Mouse (Mus musculus) CH12.LX (cell line): ENCODE measurements around the gene Gatd1. TPM values are rescaled to one million over a fixed set of nuclear protein-coding genes. Genes with fewer than 3 reads are reported as not detected.

ENCODE experiments used
- DNase-seq: peaks from one replicate; pipeline ENCODE4 v3.0.0-alpha.2; 2013; ENCODE audit errors: extremely low read depth
- H3K27ac ChIP-seq: 2 replicates; pipeline ENCODE4 v1.5.1; 2012; ENCODE audit warnings: low read depth, mild to moderate bottlenecking, control low read depth, moderate library complexity; ENCODE audit not compliant: insufficient read depth
- H3K27me3 ChIP-seq: replicated peaks from 2 replicates; pipeline ENCODE3; 2012; ENCODE audit warnings: inconsistent platforms
- H3K36me3 ChIP-seq, 2 experiments: replicated peaks in 1 of 2; 2 replicates each; pipeline versions ENCODE3 to v1.6.1; 2012; ENCODE audit warnings: inconsistent platforms in 1 of 2, low read length in 1 of 2, mild to moderate bottlenecking in 1 of 2, mixed read lengths in 1 of 2, moderate library complexity in 1 of 2; ENCODE audit not compliant: control insufficient read depth in 1 of 2, insufficient read depth in 1 of 2
- H3K4me1 ChIP-seq, 2 experiments: 2 replicates each; pipeline ENCODE4 v1.6.1; 2012; ENCODE audit warnings: inconsistent platforms in 1 of 2, moderate library complexity in 1 of 2; ENCODE audit not compliant: insufficient read depth in 2 of 2, control insufficient read depth in 1 of 2
- H3K4me2 ChIP-seq: 2 replicates; pipeline ENCODE4 v1.6.1; 2012; ENCODE audit warnings: low read depth, mild to moderate bottlenecking, control low read depth; ENCODE audit not compliant: poor library complexity, insufficient read depth, severe bottlenecking
- H3K4me3 ChIP-seq, 3 experiments: fragments of 150-350 bp in 1 of 3; sonication (generic) in 1 of 3; replicated peaks in 1 of 3; 2 replicates each; pipeline versions ENCODE3 to v1.5.1; 2011 to 2012; ENCODE audit warnings: low read depth in 2 of 3, low read length in 2 of 3, mild to moderate bottlenecking in 2 of 3, moderate library complexity in 2 of 3, control low read depth in 1 of 3, improper control_type of control experiment in 1 of 3, inconsistent platforms in 1 of 3, mixed read lengths in 1 of 3; ENCODE audit not compliant: poor library complexity in 1 of 3
- H3K79me2 ChIP-seq: replicated peaks from 2 replicates; pipeline ENCODE4 v1.6.1; 2012; ENCODE audit warnings: mild to moderate bottlenecking, moderate library complexity; ENCODE audit not compliant: control insufficient read depth, poor library complexity, insufficient read depth, severe bottlenecking; ENCODE audit errors: extremely low read depth
- H3K9ac ChIP-seq: 2 replicates; pipeline ENCODE4 v1.6.1; 2012; ENCODE audit warnings: low read depth, mild to moderate bottlenecking, control low read depth, moderate library complexity; ENCODE audit not compliant: insufficient read depth
- H3K9me3 ChIP-seq: replicated peaks from 2 replicates; pipeline ENCODE3; 2012; ENCODE audit warnings: low read length, inconsistent platforms, mixed read lengths
- CHD1 ChIP-seq: IDR thresholded peaks from 2 replicates; pipeline ENCODE4 v1.6.1; 2012; ENCODE audit warnings: low read depth, low read length, improper control_type of control experiment, inconsistent platforms
- CHD2 ChIP-seq: IDR thresholded peaks from 2 replicates; pipeline ENCODE4 v1.6.1; 2011; ENCODE audit warnings: low read length, improper control_type of control experiment
- E2F4 ChIP-seq: IDR thresholded peaks from 2 replicates; pipeline ENCODE4 v1.6.1; 2011; ENCODE audit warnings: low read depth, low read length, improper control_type of control experiment; ENCODE audit not compliant: insufficient replicate concordance
- ELF1 ChIP-seq: IDR thresholded peaks from 2 replicates; pipeline ENCODE4 v1.6.1; 2014; ENCODE audit warnings: low read depth, mild to moderate bottlenecking, inconsistent platforms, low read length, improper control_type of control experiment
- ETS1 ChIP-seq: conservative IDR thresholded peaks from 2 replicates; pipeline ENCODE4 v1.6.1; 2012; ENCODE audit warnings: low read depth, mild to moderate bottlenecking, inconsistent platforms, low read length, improper control_type of control experiment, moderate library complexity
- GABPA ChIP-seq: IDR thresholded peaks from 2 replicates; pipeline ENCODE4 v1.6.1; 2012; ENCODE audit warnings: low read depth, low read length, improper control_type of control experiment, inconsistent platforms; ENCODE audit not compliant: insufficient replicate concordance
- HCFC1 ChIP-seq: IDR thresholded peaks from 2 replicates; pipeline ENCODE4 v1.6.1; 2012; ENCODE audit warnings: low read depth, mild to moderate bottlenecking, inconsistent platforms, low read length, improper control_type of control experiment
- IRF4 ChIP-seq: IDR thresholded peaks from 2 replicates; pipeline ENCODE4 v1.6.1; 2014; ENCODE audit warnings: low read depth, mild to moderate bottlenecking, inconsistent platforms, low read length, improper control_type of control experiment
- KAT2A ChIP-seq: IDR thresholded peaks from 2 replicates; pipeline ENCODE4 v1.6.1; 2012; ENCODE audit warnings: low read length, improper control_type of control experiment, inconsistent platforms; ENCODE audit not compliant: insufficient replicate concordance
- MAFK ChIP-seq: IDR thresholded peaks from 2 replicates; pipeline ENCODE4 v1.6.1; 2011; ENCODE audit warnings: low read length, improper control_type of control experiment; ENCODE audit not compliant: insufficient replicate concordance
- MAX ChIP-seq: IDR thresholded peaks from 2 replicates; pipeline ENCODE4 v1.6.1; 2011; ENCODE audit warnings: low read length, improper control_type of control experiment
- MXI1 ChIP-seq: IDR thresholded peaks from 2 replicates; pipeline ENCODE4 v1.6.1; 2011; ENCODE audit warnings: mild to moderate bottlenecking, low read depth, low read length, improper control_type of control experiment
- MYC ChIP-seq: IDR thresholded peaks from 2 replicates; pipeline ENCODE4 v1.6.1; 2011; ENCODE audit warnings: low read depth, mild to moderate bottlenecking, improper control_type of control experiment, low read length
- NELFE ChIP-seq: IDR thresholded peaks from 2 replicates; pipeline ENCODE4 v1.6.1; 2011; ENCODE audit warnings: low read depth, low read length, improper control_type of control experiment
- POLR2A ChIP-seq: IDR thresholded peaks from 2 replicates; pipeline ENCODE4 v1.6.1; 2011; ENCODE audit warnings: low read depth, mild to moderate bottlenecking, improper control_type of control experiment, low read length
- POLR2AphosphoS2 ChIP-seq: IDR thresholded peaks from 2 replicates; pipeline ENCODE4 v1.6.1; 2011; ENCODE audit warnings: low read depth, low read length, improper control_type of control experiment
- SIN3A ChIP-seq: IDR thresholded peaks from 2 replicates; pipeline ENCODE4 v1.6.1; 2012; ENCODE audit warnings: low read length, improper control_type of control experiment, inconsistent platforms
- SMC3 ChIP-seq: IDR thresholded peaks from 2 replicates; pipeline ENCODE4 v1.6.1; 2011; ENCODE audit warnings: low read depth, low read length, improper control_type of control experiment
- TBP ChIP-seq: conservative IDR thresholded peaks from 2 replicates; pipeline ENCODE4 v1.6.1; 2011; ENCODE audit warnings: low read depth, low read length, improper control_type of control experiment
- TCF12 ChIP-seq: IDR thresholded peaks from 2 replicates; pipeline ENCODE4 v1.6.1; 2014; ENCODE audit warnings: low read depth, mild to moderate bottlenecking, inconsistent platforms, low read length, improper control_type of control experiment
- ZMIZ1 ChIP-seq: IDR thresholded peaks from 2 replicates; pipeline ENCODE4 v1.6.1; 2012; ENCODE audit warnings: low read depth, mild to moderate bottlenecking, inconsistent platforms, low read length, improper control_type of control experiment
- ZNF384 ChIP-seq: IDR thresholded peaks from 2 replicates; pipeline ENCODE4 v1.6.1; 2012; ENCODE audit warnings: low read depth, low read length, improper control_type of control experiment, inconsistent platforms
- dilution Hi-C: fragments of 300-500 bp; cut with MboI; formaldehyde crosslinking; loops from 2 replicates; pipeline ENCODE4 v1.14.3; 2020; ENCODE audit warnings: low sequenced_read_pairs; ENCODE audit not compliant: extremely low pct_unique_long_range_greater_than_20kb, extremely low pct_ligation_motif_present
- in situ Hi-C: fragments of 300-500 bp; cut with MboI; formaldehyde crosslinking; loops from 3 replicates; pipeline ENCODE4 v1.14.3; 2019; ENCODE audit warnings: low sequenced_read_pairs, low pct_ligation_motif_present, low pct_unique_long_range_greater_than_20kb, mixed read lengths
- polyA plus RNA-seq: library from polyadenylated mRNA; unstranded; fragments of >175 nt; gene quantifications from 2 replicates; pipeline ENCODE4 v1.2.1, GENCODE M21; 2012; ENCODE audit warnings: low read depth; ENCODE audit not compliant: insufficient read length
- total RNA-seq, 2 experiments: library from RNA; depleted of rRNA; stranded (reverse); fragments of 300-350 nt in 1 of 2; fragments of >200 nt in 1 of 2; gene quantifications; 2 replicates each; pipeline ENCODE4 v1.2.3; 2012 to 2014

The Gatd1 gene
- total and polyA plus RNA-seq, 3 experiments = 21.2 to 31.4 (median 29.6) TPM

- DNase-seq = peak; percentile 67
- Histone ChIP-seq H3K4me2 (peak within 1 kb of the TSS; percentile 97), H3K27ac (peak within 1 kb of the TSS; percentile 36), H3K36me3 (peaks cover 36 to 47% of the 10 kb centered on the region in 2 experiments), H3K9ac (peak within 1 kb of the TSS; percentile 93), H3K27me3 (no peaks in the 10 kb centered on the region), H3K4me1 (peaks cover 17 to 48% of the 10 kb centered on the region in 2 experiments), H3K4me3 (peak within 1 kb of the TSS; percentile 64 to 91 (median 67)), H3K79me2 (peaks cover 23% of the 10 kb centered on the region), H3K9me3 (no peaks in the 10 kb centered on the region)
- in situ Hi-C loops (no loop called here), dilution Hi-C loops (no loop called here)
- TF ChIP-seq MAFK (no peak), TBP (peak; percentile 79), ZNF384 (no peak), MXI1 (peak; percentile 86; the same call in 1 of the 2 replicates), HCFC1 (peak; percentile 57), POLR2AphosphoS2 (peak; percentile 62; the same call in 1 of the 2 replicates), ELF1 (peak; percentile 89), ZMIZ1 (peak; percentile 91), SIN3A (peak; percentile 89; the same call in 1 of the 2 replicates), KAT2A (0 out of 2 replicates have a peak, but pooled peaks have one; percentile 73), MYC (peak; percentile 45; the same call in 1 of the 2 replicates), CHD2 (no peak), E2F4 (peak; percentile 96), CHD1 (no peak; the same call in 1 of the 2 replicates), GABPA (no peak), IRF4 (0 out of 2 replicates have a peak, but pooled peaks have one; percentile 14), MAX (peak; percentile 44; the same call in 1 of the 2 replicates), POLR2A (peak; percentile 84), ETS1 (no peak), SMC3 (no peak), TCF12 (peak; percentile 80), NELFE (peak; percentile 70; the same call in 1 of the 2 replicates)
Measured at GRCm38 (mm10) chr7:141443828-141444237, 29.9 kb upstream of the Gatd1 start, which contains the start of gene Pidd1. Gene Pidd1, minus strand, starts transcription at chr7:141444025.
